Mouse (Mus musculus): Measurements from ENCODE around the gene Pm20d1. TPM values are rescaled to one million over a fixed set of nuclear protein-coding genes. Genes with fewer than 3 reads are reported as not detected.

The Pm20d1 gene
- polyA plus RNA-seq, 1 experiment = 1.3 TPM

GRCm38 (mm10) chr1:131808986-131809385 lies 11.8 kb downstream of the Pm20d1 start:
- DNase-seq = no peak
- TF ChIP-seq POLR2A (IDR thresholded peaks at IDR 0.05; ENCODE audit: control insufficient read depth, extremely low read depth, insufficient read depth, low read length, poor library complexity) = no peak
- TF ChIP-seq CTCF (IDR thresholded peaks at IDR 0.05; ENCODE audit: borderline replicate concordance, control insufficient read depth, extremely low read depth, insufficient read depth, low read length, poor library complexity) = no peak
- H3K4me3 ChIP-seq (ENCODE audit: control insufficient read depth, insufficient read depth, low read length) = no peak overlapping the region
- H3K4me1 ChIP-seq (replicated peaks; ENCODE audit: control insufficient read depth, insufficient read depth, low read length) = no peaks in the 10 kb centered on the region
- H3K27me3 ChIP-seq (ENCODE audit: control insufficient read depth, insufficient read depth, low read length) = no peaks in the 10 kb centered on the region
- whole genome bisulfite sequencing = 89% methylated on average over 1 of the region's 1 CpGs
- H3K36me3 ChIP-seq (ENCODE audit: control insufficient read depth, insufficient read depth, low read length) = no peaks in the 10 kb centered on the region
- H3K27ac ChIP-seq (ENCODE audit: control insufficient read depth, insufficient read depth, low read length) = no peak overlapping the region

- H3K4me1 ChIP-seq (replicated peaks; ENCODE audit: control insufficient read depth, insufficient read depth, low read length) = no peaks in the 10 kb centered on the region
- H3K36me3 ChIP-seq (ENCODE audit: control insufficient read depth, insufficient read depth, low read length) = no peaks in the 10 kb centered on the region
- no peaks in the 10 kb centered on the region for H3K27me3 ChIP-seq (ENCODE audit: control insufficient read depth, insufficient read depth, low read length)
- TF ChIP-seq CTCF (IDR thresholded peaks at IDR 0.05; ENCODE audit: borderline replicate concordance, control insufficient read depth, extremely low read depth, insufficient read depth, low read length, poor library complexity) (no peak), POLR2A (IDR thresholded peaks at IDR 0.05; ENCODE audit: control insufficient read depth, extremely low read depth, insufficient read depth, low read length, poor library complexity) (no peak)
- WGBS = 85% methylated on average over 2 of the region's 2 CpGs
- no peak overlapping the region for H3K27ac ChIP-seq (ENCODE audit: control insufficient read depth, insufficient read depth, low read length)
- no peak for DNase-seq
- H3K4me3 ChIP-seq (ENCODE audit: control insufficient read depth, insufficient read depth, low read length) = no peak overlapping the region
Observed at GRCm38 (mm10) chr1:131809651-131810050, 12.5 kb downstream of the Pm20d1 start.

GRCm38 (mm10) chr1:131811393-131811792 lies 14.2 kb downstream of the Pm20d1 start:
- 94% methylated on average over 1 of the region's 1 CpGs for WGBS
- no peaks in the 10 kb centered on the region for H3K27me3 ChIP-seq (ENCODE audit: control insufficient read depth, insufficient read depth, low read length)
- TF ChIP-seq POLR2A (IDR thresholded peaks at IDR 0.05; ENCODE audit: control insufficient read depth, extremely low read depth, insufficient read depth, low read length, poor library complexity) = no peak
- no peak for TF ChIP-seq CTCF (IDR thresholded peaks at IDR 0.05; ENCODE audit: borderline replicate concordance, control insufficient read depth, extremely low read depth, insufficient read depth, low read length, poor library complexity)
- no peak overlapping the region for H3K27ac ChIP-seq (ENCODE audit: control insufficient read depth, insufficient read depth, low read length)
- no peaks in the 10 kb centered on the region for H3K4me1 ChIP-seq (replicated peaks; ENCODE audit: control insufficient read depth, insufficient read depth, low read length)
- DNase-seq = no peak
- no peak overlapping the region for H3K4me3 ChIP-seq (ENCODE audit: control insufficient read depth, insufficient read depth, low read length)
- H3K36me3 ChIP-seq (ENCODE audit: control insufficient read depth, insufficient read depth, low read length) = no peaks in the 10 kb centered on the region

DNA sequence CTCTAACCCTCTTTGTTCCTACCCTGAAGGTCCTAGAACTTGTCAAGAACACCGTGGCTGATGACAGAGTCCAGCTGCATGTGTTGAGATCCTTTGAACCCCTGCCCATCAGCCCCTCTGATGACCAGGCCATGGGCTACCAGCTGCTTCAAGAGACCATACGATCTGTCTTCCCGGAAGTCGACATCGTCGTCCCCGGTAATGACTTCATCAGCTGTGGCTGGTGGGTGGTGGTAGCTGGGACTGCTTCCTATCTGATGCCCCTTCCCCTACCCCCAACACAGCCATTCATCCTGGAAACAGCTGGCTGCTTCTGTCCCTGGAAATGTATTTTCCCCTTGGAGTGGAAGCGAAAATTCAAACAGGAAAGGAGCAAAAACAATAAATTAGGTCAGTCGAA lies 14.8 kb downstream of the Pm20d1 start:
- TF ChIP-seq CTCF (IDR thresholded peaks at IDR 0.05; ENCODE audit: borderline replicate concordance, control insufficient read depth, extremely low read depth, insufficient read depth, low read length, poor library complexity) (no peak), POLR2A (IDR thresholded peaks at IDR 0.05; ENCODE audit: control insufficient read depth, extremely low read depth, insufficient read depth, low read length, poor library complexity) (no peak)
- no peak overlapping the region for H3K27ac ChIP-seq (ENCODE audit: control insufficient read depth, insufficient read depth, low read length)
- 86% methylated on average over 9 of the region's 9 CpGs for WGBS

DNA sequence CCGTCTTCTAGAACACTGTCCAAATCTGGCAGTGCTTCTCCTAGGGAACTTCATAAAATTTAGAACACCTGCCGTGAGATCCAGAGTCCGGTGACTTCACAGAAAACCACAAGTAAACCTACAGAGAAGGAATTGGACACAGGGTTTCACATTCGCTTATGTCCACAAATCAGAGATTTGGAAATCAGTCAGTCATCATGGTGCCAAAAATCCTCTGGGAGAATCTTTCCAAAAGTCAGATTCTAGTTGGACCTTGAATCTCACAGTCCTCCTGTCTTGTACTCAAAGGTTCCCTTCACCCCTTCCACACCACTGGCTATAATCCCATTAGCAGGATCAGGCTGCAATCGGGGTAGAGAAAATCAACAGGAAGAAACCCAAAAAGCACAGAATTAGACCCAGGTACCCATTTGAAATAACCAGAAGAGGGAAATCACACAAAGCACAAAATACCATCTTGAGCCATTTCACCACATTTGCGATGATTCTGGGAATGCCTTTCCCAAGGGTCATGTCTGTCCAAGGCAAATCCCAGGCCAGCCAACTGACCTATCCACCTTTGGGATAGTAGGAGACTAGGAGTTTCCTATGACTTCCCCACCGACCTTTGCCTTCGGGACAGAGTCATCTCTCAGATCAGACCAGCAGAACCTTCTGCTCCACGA lies 15.6 kb downstream of the Pm20d1 start:
- H3K4me3 ChIP-seq (ENCODE audit: control insufficient read depth, insufficient read depth, low read length) = no peak overlapping the region
- H3K27ac ChIP-seq (ENCODE audit: control insufficient read depth, insufficient read depth, low read length) = no peak overlapping the region
- no peaks in the 10 kb centered on the region for H3K36me3 ChIP-seq (ENCODE audit: control insufficient read depth, insufficient read depth, low read length)
- no peak for DNase-seq
- H3K4me1 ChIP-seq (replicated peaks; ENCODE audit: control insufficient read depth, insufficient read depth, low read length) = no peaks in the 10 kb centered on the region
- H3K27me3 ChIP-seq (ENCODE audit: control insufficient read depth, insufficient read depth, low read length) = no peaks in the 10 kb centered on the region
- 96% methylated on average over 9 of the region's 9 CpGs for WGBS
- TF ChIP-seq POLR2A (IDR thresholded peaks at IDR 0.05; ENCODE audit: control insufficient read depth, extremely low read depth, insufficient read depth, low read length, poor library complexity) (no peak), CTCF (IDR thresholded peaks at IDR 0.05; ENCODE audit: borderline replicate concordance, control insufficient read depth, extremely low read depth, insufficient read depth, low read length, poor library complexity) (no peak)

More for the DNA sequence above, 14.8 kb downstream of the Pm20d1 start:
- no peak for DNase-seq
- Histone ChIP-seq H3K4me1 (replicated peaks; ENCODE audit: control insufficient read depth, insufficient read depth, low read length) (no peaks in the 10 kb centered on the region), H3K36me3 (ENCODE audit: control insufficient read depth, insufficient read depth, low read length) (no peaks in the 10 kb centered on the region), H3K4me3 (ENCODE audit: control insufficient read depth, insufficient read depth, low read length) (no peak overlapping the region), H3K27me3 (ENCODE audit: control insufficient read depth, insufficient read depth, low read length) (no peaks in the 10 kb centered on the region)

DNA sequence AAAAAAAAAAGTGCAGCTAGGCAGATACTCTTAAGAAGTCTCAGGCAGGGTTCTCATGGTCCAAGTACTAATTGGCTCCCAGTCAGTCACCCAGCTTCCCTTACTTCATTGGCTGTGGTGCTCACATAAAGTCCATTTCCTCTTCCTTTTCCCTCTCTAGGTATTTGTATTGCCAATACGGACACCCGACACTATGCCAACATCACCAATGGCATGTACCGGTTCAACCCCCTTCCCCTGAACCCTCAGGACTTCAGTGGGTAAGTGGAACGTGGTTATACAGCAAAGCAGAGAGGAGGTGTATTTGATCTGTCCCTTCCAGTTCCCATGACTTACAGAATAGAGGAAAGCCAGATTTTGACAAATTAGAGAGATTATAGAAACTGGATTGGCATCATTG lies 16.6 kb downstream of the Pm20d1 start:
- H3K27ac ChIP-seq (ENCODE audit: control insufficient read depth, insufficient read depth, low read length) = no peak overlapping the region
- no peaks in the 10 kb centered on the region for H3K4me1 ChIP-seq (replicated peaks; ENCODE audit: control insufficient read depth, insufficient read depth, low read length)
- TF ChIP-seq CTCF (IDR thresholded peaks at IDR 0.05; ENCODE audit: borderline replicate concordance, control insufficient read depth, extremely low read depth, insufficient read depth, low read length, poor library complexity) (no peak), POLR2A (IDR thresholded peaks at IDR 0.05; ENCODE audit: control insufficient read depth, extremely low read depth, insufficient read depth, low read length, poor library complexity) (no peak)
- no peaks in the 10 kb centered on the region for H3K36me3 ChIP-seq (ENCODE audit: control insufficient read depth, insufficient read depth, low read length)
- 87% methylated on average over 4 of the region's 4 CpGs for WGBS
- DNase-seq = no peak
- no peak overlapping the region for H3K4me3 ChIP-seq (ENCODE audit: control insufficient read depth, insufficient read depth, low read length)
- H3K27me3 ChIP-seq (ENCODE audit: control insufficient read depth, insufficient read depth, low read length) = no peaks in the 10 kb centered on the region

- 88% methylated on average over 3 of the region's 3 CpGs for WGBS
- Histone ChIP-seq H3K36me3 (ENCODE audit: control insufficient read depth, insufficient read depth, low read length) (no peaks in the 10 kb centered on the region), H3K4me3 (ENCODE audit: control insufficient read depth, insufficient read depth, low read length) (no peak overlapping the region), H3K4me1 (replicated peaks; ENCODE audit: control insufficient read depth, insufficient read depth, low read length) (no peaks in the 10 kb centered on the region), H3K27me3 (ENCODE audit: control insufficient read depth, insufficient read depth, low read length) (no peaks in the 10 kb centered on the region), H3K27ac (ENCODE audit: control insufficient read depth, insufficient read depth, low read length) (no peak overlapping the region)
- TF ChIP-seq CTCF (IDR thresholded peaks at IDR 0.05; ENCODE audit: borderline replicate concordance, control insufficient read depth, extremely low read depth, insufficient read depth, low read length, poor library complexity) (no peak), POLR2A (IDR thresholded peaks at IDR 0.05; ENCODE audit: control insufficient read depth, extremely low read depth, insufficient read depth, low read length, poor library complexity) (no peak)
- DNase-seq = peak; percentile 37
Observed at GRCm38 (mm10) chr1:131814191-131814590, 17.0 kb downstream of the Pm20d1 start.

Measured in thymus, adult 2 months (tissue).